Mouse (Mus musculus) hindbrain, embryonic 10.5 days (tissue): Measurements from ENCODE around the gene Pnpla7. TPM values are rescaled to one million over a fixed set of nuclear protein-coding genes. Genes with fewer than 3 reads are reported as not detected.

Source experiments
- DNase-seq: peaks from one replicate; pipeline ENCODE4 v3.0.0-alpha.2; 2017; ENCODE audit warnings: low spot score
- H3K27ac ChIP-seq: fragments of 300-500 bp; sonication (generic); 2 replicates; pipeline ENCODE4 v1.5.1; 2016; ENCODE audit warnings: mild to moderate bottlenecking, moderate library complexity
- H3K27me3 ChIP-seq: fragments of 300-500 bp; sonication (generic); 2 replicates; pipeline ENCODE4 v1.6.1; 2016; ENCODE audit warnings: mild to moderate bottlenecking; ENCODE audit not compliant: poor library complexity, insufficient read depth, severe bottlenecking
- H3K36me3 ChIP-seq: fragments of 300-500 bp; sonication (generic); 2 replicates; pipeline ENCODE4 v1.6.1; 2016; ENCODE audit warnings: mild to moderate bottlenecking, moderate library complexity
- H3K4me1 ChIP-seq: fragments of 300-500 bp; sonication (generic); replicated peaks from 2 replicates; pipeline ENCODE4 v1.6.1; 2016; ENCODE audit warnings: mild to moderate bottlenecking
- H3K4me3 ChIP-seq: fragments of 300-500 bp; sonication (generic); 2 replicates; pipeline ENCODE4 v1.5.1; 2016; ENCODE audit warnings: mild to moderate bottlenecking, moderate library complexity
- H3K9me3 ChIP-seq: fragments of 300-500 bp; sonication (generic); 2 replicates; pipeline ENCODE4 v1.6.1; 2016; ENCODE audit warnings: mild to moderate bottlenecking, moderate library complexity
- WGBS: fragments of 180-500 bp; shearing (Covaris S2); methylation state at CpG from one replicate; pipeline ENCODE4 v1.1.7; 2016; 5-methylcytosine and 5-hydroxymethylcytosine counted together
- polyA plus RNA-seq: library from polyadenylated mRNA; unstranded; fragments of >200 nt; fragmentation: Nextera tagmentation; extraction: Ambion mirVana; gene quantifications from 2 replicates; pipeline ENCODE4 v1.2.1, GENCODE M21; 2016

Pnpla7 gene
- polyA plus RNA-seq, 1 experiment from 2014 or later: 3.9 TPM

DNA sequence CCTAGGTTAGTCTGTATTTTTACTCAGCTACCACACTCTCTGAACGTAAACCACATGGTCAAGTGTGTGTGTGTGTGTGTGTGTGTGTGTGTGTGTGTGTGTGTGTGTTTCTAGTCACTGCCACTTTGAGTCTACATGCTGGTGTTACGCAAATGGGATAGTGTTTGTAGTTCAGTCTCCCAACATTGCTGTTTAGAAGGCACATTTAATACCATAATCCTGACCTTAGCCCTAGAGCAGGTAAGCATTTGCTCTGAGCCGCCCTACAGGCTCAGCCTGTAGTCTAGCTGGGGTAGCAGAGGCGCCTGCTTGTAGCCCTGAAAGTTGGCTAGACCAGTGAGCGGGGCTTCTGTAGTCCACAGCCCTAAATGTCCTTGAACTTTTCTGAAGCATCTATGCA is 87.7 kb downstream of the Pnpla7 start:
- H3K27me3 ChIP-seq: no peaks in the 10 kb centered on the region
- no peak for DNase-seq
- no peak overlapping the region for H3K27ac ChIP-seq
- 93% methylated on average over 5 of the region's 5 CpGs for WGBS
- no peaks in the 10 kb centered on the region for H3K9me3 ChIP-seq
- no peaks in the 10 kb centered on the region for H3K4me1 ChIP-seq
- no peak overlapping the region for H3K4me3 ChIP-seq
- H3K36me3 ChIP-seq: peaks cover 51% of the 10 kb centered on the region

DNA sequence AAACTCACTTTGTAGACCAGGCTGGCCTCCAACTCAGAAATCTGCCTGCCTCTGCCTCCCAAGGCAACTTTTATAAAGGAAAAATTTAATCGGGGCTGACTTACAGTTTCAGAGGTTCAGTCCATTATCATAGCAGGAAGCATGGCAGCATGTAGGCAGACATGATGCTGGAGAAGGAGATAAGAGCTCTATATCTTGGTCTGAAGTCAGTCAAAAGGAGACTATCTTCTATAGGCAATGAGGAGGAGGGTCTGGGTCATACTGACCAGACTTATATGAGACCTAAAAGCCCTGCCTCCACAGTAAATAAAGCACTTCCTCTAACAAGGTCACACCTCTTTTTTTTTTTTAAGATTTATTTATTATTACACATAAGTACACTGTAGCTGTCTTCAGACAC is 88.5 kb downstream of the Pnpla7 start:
- Histone ChIP-seq H3K27ac (no peak overlapping the region), H3K9me3 (no peaks in the 10 kb centered on the region), H3K4me3 (no peak overlapping the region), H3K4me1 (no peaks in the 10 kb centered on the region), H3K36me3 (peaks cover 43% of the 10 kb centered on the region), H3K27me3 (no peaks in the 10 kb centered on the region)
- DNase-seq: no peak
- WGBS: 92% methylated on average over 1 of the region's 1 CpGs

DNA sequence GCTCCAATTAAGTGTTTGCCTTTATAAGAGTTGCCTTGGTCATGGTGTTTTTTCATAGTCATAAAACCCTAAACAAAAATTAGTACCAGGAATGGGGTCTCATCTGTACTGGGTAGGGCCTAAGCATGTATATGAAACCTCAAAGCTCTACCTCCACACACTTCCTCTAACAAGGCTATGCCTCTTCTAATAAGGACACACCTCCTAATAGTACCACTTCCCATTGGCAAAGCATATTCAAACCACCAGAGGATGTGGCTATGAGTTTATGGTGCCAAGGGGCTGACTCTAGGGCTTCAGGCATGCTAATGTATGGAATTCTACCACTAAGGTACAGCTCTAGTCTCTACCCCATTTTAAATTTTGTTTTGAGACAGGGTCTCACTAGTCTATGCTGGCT is 89.7 kb downstream of the Pnpla7 start:
- Histone ChIP-seq H3K27ac (no peak overlapping the region), H3K9me3 (no peaks in the 10 kb centered on the region), H3K4me3 (no peak overlapping the region), H3K4me1 (no peaks in the 10 kb centered on the region), H3K27me3 (no peaks in the 10 kb centered on the region), H3K36me3 (peaks cover 30% of the 10 kb centered on the region)
- DNase-seq: no peak

DNA sequence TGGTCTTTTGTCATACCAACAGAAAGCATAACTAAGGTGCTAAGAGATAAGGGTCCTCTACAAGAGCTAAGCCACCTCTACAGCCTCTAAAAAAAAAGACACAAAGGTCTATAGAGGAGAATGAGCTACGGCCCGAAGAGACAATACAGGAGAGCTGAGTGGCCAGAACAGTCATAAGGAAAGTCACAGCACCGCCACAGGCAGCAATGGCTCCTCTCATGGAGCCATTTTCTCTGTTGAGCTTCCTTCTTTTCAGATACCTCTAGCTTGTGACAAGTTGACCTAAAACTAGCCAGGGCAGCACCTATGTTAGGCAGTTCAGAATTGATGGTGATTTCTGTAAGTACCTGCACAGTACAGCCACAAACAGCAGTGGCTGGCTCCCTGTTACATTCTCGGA is 90.7 kb downstream of the Pnpla7 start:
- 88% methylated on average over 4 of the region's 4 CpGs for WGBS
- no peaks in the 10 kb centered on the region for H3K9me3 ChIP-seq
- H3K27me3 ChIP-seq: no peaks in the 10 kb centered on the region
- no peak overlapping the region for H3K4me3 ChIP-seq
- no peak for DNase-seq
- no peak overlapping the region for H3K27ac ChIP-seq
- H3K4me1 ChIP-seq: no peaks in the 10 kb centered on the region
- peaks cover 20% of the 10 kb centered on the region for H3K36me3 ChIP-seq

DNA sequence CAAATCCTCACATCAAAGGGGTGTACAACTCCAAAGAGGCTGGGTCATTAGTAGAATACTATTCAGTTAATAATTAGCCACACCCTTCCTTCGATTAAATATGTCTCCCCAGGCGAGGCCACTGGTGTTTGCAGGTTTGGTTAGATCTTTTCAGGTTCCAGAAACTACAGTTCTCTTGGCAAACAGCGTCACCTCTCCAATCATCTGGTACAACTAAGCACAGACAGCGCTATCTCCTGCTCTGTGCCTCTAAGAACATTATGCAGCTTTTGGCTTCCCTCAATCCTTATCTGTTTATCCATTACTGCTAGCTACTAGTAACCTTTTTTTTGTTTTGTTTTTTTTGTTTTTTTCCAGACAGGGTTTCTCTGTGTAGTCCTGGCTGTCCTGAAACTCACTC is 93.7 kb downstream of the Pnpla7 start:
- H3K4me1 ChIP-seq: no peaks in the 10 kb centered on the region
- no peak for DNase-seq
- no peak overlapping the region for H3K27ac ChIP-seq
- WGBS: 86% methylated on average over 4 of the region's 4 CpGs
- no peaks in the 10 kb centered on the region for H3K36me3 ChIP-seq
- H3K9me3 ChIP-seq: no peaks in the 10 kb centered on the region
- no peak overlapping the region for H3K4me3 ChIP-seq
- H3K27me3 ChIP-seq: no peaks in the 10 kb centered on the region

DNA sequence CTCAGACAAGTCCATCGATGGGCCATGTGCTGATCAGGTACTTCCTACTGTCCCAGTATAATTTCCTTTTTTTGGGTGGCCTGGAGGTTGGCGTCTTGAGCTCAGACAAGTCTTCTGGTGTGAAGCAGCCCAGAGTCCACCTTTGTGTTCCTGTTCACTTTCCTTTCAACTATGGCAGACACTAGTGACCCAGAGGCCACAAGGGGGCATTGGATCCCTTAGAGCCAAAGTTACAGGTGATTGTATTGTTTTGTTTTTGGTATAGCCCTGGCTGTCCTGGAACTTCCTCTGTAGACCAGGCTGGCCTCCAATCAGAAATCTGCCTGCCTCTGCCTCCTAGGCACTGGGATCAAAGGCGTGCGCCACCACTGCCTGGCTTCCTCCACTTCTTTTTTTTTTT is 96.6 kb downstream of the Pnpla7 start:
- Histone ChIP-seq H3K4me1 (no peaks in the 10 kb centered on the region), H3K4me3 (no peak overlapping the region), H3K36me3 (no peaks in the 10 kb centered on the region), H3K27ac (no peak overlapping the region), H3K9me3 (no peaks in the 10 kb centered on the region), H3K27me3 (no peaks in the 10 kb centered on the region)
- no peak for DNase-seq
- 90% methylated on average over 4 of the region's 4 CpGs for WGBS

DNA sequence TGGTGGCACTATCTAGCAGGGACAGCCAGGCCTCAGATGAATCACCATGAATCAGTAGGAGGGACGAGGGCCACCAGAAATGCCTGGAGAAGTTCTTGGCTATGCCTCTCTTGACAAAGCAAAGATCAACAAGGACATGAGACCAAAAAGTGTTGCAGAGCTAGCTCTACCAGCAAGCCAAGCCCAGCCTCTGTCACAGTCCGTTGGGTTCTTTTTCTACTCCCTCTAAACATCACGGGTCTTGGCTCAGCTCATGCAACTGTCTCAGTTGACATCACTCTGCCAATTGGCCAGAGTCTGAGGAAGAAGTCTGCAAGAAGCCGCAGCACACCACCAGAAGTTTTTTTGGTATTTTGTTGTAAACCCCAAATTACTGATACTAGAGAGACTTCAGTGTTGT is 99.7 kb downstream of the Pnpla7 start:
- H3K27ac ChIP-seq: no peak overlapping the region
- H3K4me1 ChIP-seq: no peaks in the 10 kb centered on the region
- H3K36me3 ChIP-seq: no peaks in the 10 kb centered on the region
- no peaks in the 10 kb centered on the region for H3K9me3 ChIP-seq
- no peaks in the 10 kb centered on the region for H3K27me3 ChIP-seq
- no peak overlapping the region for H3K4me3 ChIP-seq
- no peak for DNase-seq
- WGBS: 67% methylated on average over 4 of the region's 4 CpGs

DNA sequence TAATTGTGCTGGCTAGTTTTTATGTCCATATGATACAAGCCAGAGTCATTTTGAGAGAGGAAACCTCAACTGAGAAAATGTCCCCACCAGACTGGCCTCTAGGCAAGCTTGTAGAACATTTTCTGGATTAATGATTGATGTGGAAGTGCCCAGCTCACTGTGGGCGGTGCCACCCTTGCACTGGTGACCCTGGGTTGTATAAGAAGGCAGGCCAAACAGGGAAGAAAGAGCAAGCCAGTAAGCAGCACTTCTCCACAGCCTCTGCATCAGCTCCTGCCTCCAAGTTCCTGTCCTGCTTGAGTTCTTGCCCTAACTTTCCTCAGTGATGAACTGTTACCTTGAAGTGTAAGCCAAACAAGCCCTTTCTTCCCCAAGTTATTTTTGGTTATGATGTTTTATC is 103.1 kb downstream of the Pnpla7 start:
- DNase-seq: no peak
- 84% methylated on average over 1 of the region's 1 CpGs for WGBS
- no peak overlapping the region for H3K27ac ChIP-seq

DNA sequence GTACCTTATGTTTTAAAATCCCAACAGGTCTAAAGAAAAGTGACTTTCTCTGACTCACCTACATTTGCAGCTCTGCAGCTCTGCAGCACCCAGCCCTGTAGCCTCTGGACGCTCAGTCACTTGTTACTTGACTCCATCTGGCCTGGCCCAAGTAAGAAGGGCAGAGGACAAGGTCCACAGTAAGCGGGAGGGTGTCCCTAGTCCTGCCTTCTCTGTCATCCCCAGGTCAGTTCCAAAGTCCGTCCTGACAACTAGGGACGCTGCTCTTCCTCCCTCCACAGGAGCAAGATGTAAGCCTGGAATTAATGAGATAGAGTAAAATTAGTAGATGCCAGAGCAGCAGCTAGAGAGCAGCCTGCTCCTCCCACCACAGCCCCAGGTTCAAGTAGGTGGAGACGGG is 104.2 kb downstream of the Pnpla7 start, which contains the start of gene Entpd8:
Entpd8 (plus strand) TSS at position 229 of the 400 bp plus-strand sequence.
- Histone ChIP-seq H3K9me3 (no peaks in the 10 kb centered on the region), H3K4me1 (no peaks in the 10 kb centered on the region), H3K27me3 (no peaks in the 10 kb centered on the region), H3K27ac (no peak within 1 kb of the TSS), H3K4me3 (no peak within 1 kb of the TSS), H3K36me3 (no peaks in the 10 kb centered on the region)
- 61% methylated on average over 5 of the region's 5 CpGs for WGBS
- DNase-seq: no peak

More for the DNA sequence above, 103.1 kb downstream of the Pnpla7 start:
- Histone ChIP-seq H3K4me3 (no peak overlapping the region), H3K36me3 (no peaks in the 10 kb centered on the region), H3K27me3 (no peaks in the 10 kb centered on the region), H3K9me3 (no peaks in the 10 kb centered on the region), H3K4me1 (no peaks in the 10 kb centered on the region)

DNA sequence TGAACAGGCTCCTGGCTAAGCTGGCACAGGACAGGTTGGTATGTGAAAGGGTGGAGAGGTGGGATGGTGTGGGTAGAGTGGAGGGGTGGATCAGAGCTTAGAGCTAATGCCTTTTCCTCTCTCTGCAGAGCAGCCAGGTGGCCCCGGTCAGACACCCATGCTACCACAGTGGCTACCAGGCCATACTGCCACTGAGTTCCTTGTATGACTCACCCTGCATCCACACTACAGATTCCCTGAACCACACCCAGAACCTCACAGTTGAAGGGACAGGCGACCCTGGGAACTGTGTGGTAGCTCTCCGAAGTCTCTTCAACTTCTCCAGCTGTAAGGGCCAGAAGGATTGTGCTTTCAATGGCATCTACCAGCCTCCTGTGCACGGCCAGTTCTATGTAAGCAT is 107.9 kb downstream of the Pnpla7 start:
- Histone ChIP-seq H3K27me3 (no peaks in the 10 kb centered on the region), H3K36me3 (no peaks in the 10 kb centered on the region), H3K9me3 (no peaks in the 10 kb centered on the region), H3K4me1 (no peaks in the 10 kb centered on the region), H3K27ac (no peak overlapping the region), H3K4me3 (no peak overlapping the region)
- 87% methylated on average over 4 of the region's 4 CpGs for WGBS
- DNase-seq: no peak

DNA sequence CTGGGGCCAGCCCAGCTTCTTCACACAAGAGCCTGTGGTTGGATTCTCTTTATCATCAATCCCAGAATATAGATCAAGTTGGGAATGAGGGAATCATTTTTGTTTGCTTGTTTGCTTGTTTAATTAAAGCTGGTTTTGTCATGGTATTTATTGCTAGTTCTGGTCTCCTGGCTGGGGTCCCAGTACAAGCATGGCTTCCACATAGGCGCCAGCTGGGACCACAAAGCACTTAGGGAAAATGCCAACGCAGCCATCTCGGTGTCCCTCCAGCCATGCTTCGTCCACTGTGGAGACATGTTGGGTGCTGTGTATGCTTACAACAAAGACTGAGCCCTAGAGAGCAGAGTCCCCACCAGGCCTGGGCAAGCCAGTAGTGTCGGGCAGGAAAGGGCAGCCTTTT is 109.7 kb downstream of the Pnpla7 start:
- DNase-seq: no peak
- no peaks in the 10 kb centered on the region for H3K9me3 ChIP-seq
- WGBS: 90% methylated on average over 5 of the region's 5 CpGs
- H3K27me3 ChIP-seq: no peaks in the 10 kb centered on the region
- H3K27ac ChIP-seq: no peak overlapping the region
- no peaks in the 10 kb centered on the region for H3K36me3 ChIP-seq
- H3K4me3 ChIP-seq: no peak overlapping the region
- H3K4me1 ChIP-seq: no peaks in the 10 kb centered on the region

DNA sequence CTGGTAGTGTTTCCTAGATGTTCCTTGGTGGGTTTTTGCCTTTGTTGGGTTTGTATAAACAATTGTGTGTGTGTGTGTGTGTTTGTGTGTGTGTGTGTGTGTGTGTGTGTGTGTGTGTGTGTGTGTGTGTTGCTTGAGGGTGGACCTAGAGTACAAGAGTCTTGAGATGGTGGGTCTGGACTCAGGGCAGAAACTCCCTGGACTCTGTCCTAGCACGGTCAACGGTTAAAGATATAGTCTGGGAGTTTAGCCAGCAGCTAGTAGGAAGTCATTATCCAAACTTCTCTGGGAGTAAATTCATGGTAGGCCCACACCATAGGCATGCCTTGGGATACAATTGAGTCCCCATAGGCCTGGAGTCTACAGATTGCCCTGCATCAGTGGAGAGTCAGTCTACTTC is 112.0 kb downstream of the Pnpla7 start:
- Histone ChIP-seq H3K4me1 (no peaks in the 10 kb centered on the region), H3K27me3 (peaks cover 6% of the 10 kb centered on the region; the same call in 1 of the 2 replicates), H3K27ac (no peak overlapping the region), H3K36me3 (no peaks in the 10 kb centered on the region), H3K4me3 (no peak overlapping the region), H3K9me3 (no peaks in the 10 kb centered on the region)
- WGBS: 88% methylated on average over 2 of the region's 2 CpGs
- DNase-seq: no peak

DNA sequence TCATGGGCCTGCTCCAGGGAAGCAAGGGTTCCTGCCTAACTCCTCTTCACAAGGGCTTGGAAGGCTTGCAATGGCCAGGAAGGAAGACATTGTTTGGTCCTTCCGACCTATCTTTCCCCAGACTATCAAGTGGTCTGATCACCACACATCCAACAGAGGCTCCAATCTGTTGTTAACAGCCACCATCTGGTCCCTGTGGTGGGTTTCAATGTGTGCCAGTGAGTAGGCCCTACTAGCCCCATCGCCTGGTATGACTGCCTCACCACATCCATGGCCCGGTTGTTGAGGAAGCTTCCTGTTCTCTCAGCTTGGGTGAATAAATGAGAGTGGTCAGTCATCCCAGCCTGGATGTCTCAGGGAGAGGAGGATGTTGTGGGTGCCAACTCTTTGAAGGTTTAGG is 112.8 kb downstream of the Pnpla7 start:
- Histone ChIP-seq H3K4me1 (no peaks in the 10 kb centered on the region), H3K9me3 (no peaks in the 10 kb centered on the region), H3K4me3 (no peak overlapping the region), H3K36me3 (no peaks in the 10 kb centered on the region), H3K27me3 (peaks cover 13% of the 10 kb centered on the region), H3K27ac (no peak overlapping the region)
- WGBS: 89% methylated on average over 3 of the region's 3 CpGs
- no peak for DNase-seq

DNA sequence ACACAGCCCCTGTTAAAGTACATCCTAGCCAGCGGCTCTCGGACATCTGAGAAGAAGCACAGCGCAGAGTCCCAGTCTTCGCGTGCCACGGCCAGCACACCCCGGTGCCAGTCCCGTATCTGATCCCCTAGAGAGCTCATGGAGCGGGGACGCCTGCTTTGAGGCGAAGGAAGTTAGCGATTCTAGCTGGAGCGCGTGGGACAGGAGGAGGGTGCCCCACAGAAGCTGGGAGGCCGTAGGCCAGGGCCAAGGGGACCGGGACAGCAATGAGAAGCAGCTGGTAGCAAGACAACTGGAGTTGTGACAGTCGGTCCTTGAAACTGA is 118.9 kb downstream of the Pnpla7 start:
- no peaks in the 10 kb centered on the region for H3K36me3 ChIP-seq
- no peak for DNase-seq
- peaks cover 28% of the 10 kb centered on the region for H3K4me1 ChIP-seq
- H3K27me3 ChIP-seq: peaks cover 34% of the 10 kb centered on the region
- H3K27ac ChIP-seq: no peak overlapping the region; the same call in 1 of the 2 replicates
- peak overlapping the region; percentile 29 for H3K4me3 ChIP-seq
- 42% methylated on average over 17 of the region's 17 CpGs for WGBS
- no peaks in the 10 kb centered on the region for H3K9me3 ChIP-seq
